Comparison of ENCODE assay signal across 19 mouse cellular contexts in the genomic region with DNA sequence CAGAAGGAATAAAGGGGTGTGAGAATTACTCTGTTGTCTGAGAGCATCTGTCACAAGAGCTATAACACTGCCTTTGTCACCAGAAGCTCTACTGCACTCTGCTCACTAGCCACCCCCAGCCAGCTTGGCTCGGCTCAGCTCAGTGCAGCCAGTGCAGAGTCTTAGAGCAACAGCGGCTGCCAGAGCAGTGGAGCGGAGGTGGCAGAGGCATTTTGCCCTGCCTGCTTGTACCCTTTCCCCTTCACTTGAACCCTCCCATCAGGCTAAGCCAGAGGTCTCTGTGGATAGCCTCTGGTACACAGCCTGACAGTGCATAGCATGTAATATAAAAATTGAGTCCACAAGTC. TPM values are rescaled to one million over a fixed set of nuclear protein-coding genes. Genes with fewer than 3 reads are reported as not detected.
"Had no signal": no experiment of that assay in that cellular context is flagged by ENCODE, and none has a peak within 500 bp of the region (broad histone marks: within the 10 kb centered on the region; RNA-seq: fewer than 3 reads in every experiment).

No protein-coding gene starts in this region.

- DNase-seq: lung, adult 18-20 months; right cerebral cortex, postnatal 25 days; thymus, postnatal 4 days had no signal

- H3K4me1 ChIP-seq: limb, embryonic 13.5 days; midbrain, embryonic 12.5 days had no signal

- H3K4me3 ChIP-seq: limb, embryonic 13.5 days; midbrain, embryonic 12.5 days; myocyte; neural tube, embryonic 15.5 days had no signal

- H3K9ac ChIP-seq: limb, embryonic 13.5 days; liver, embryonic 14.5 days; midbrain, embryonic 12.5 days; neural tube, embryonic 15.5 days had no signal

- ATAC-seq: intestine, embryonic 16.5 days had no signal

- H3K27me3 ChIP-seq: limb, embryonic 13.5 days; midbrain, embryonic 12.5 days; neural tube, embryonic 15.5 days had no signal

- H3K36me3 ChIP-seq: limb, embryonic 13.5 days; midbrain, embryonic 12.5 days; neural tube, embryonic 15.5 days had no signal

- H3K4me2 ChIP-seq: limb, embryonic 13.5 days; midbrain, embryonic 12.5 days; neural tube, embryonic 15.5 days had no signal

- H3K27ac ChIP-seq: limb, embryonic 13.5 days; liver, embryonic 14.5 days; midbrain, embryonic 12.5 days; neural tube, embryonic 15.5 days had no signal

- H3K9me3 ChIP-seq: limb, embryonic 13.5 days; midbrain, embryonic 12.5 days; neural tube, embryonic 15.5 days had no signal

RNA-seq across cellular contexts. Expression of a gene that starts 15.5 kb away (rescaled TPM):
- total RNA-seq: layer of hippocampus, postnatal 36 days; left cerebral cortex, postnatal 36 days; liver, adult 2 months; megakaryocyte-erythroid progenitor cell, adult 5-6 weeks had no signal
- polyA plus RNA-seq: intestine, embryonic 16.5 days; large intestine, adult 2 months; limb, embryonic 13.5 days; liver, adult 2 months; liver, embryonic 14.5 days; lung, embryonic 16.5 days; midbrain, embryonic 12.5 days; myocyte; neural tube, embryonic 11.5 days; neural tube, embryonic 15.5 days; small intestine, adult 2 months; stomach, embryonic 16.5 days; thymus, postnatal 0 days had no signal

RNA-seq across cellular contexts. Expression of a gene that starts 57.2 kb away (rescaled TPM):
- total RNA-seq: layer of hippocampus, postnatal 36 days; left cerebral cortex, postnatal 36 days; liver, adult 2 months; megakaryocyte-erythroid progenitor cell, adult 5-6 weeks had no signal
- polyA plus RNA-seq: intestine, embryonic 16.5 days; large intestine, adult 2 months; limb, embryonic 13.5 days; liver, adult 2 months; liver, embryonic 14.5 days; lung, embryonic 16.5 days; midbrain, embryonic 12.5 days; myocyte; neural tube, embryonic 11.5 days; neural tube, embryonic 15.5 days; small intestine, adult 2 months; stomach, embryonic 16.5 days had no signal
